Mouse (Mus musculus): Measurements from ENCODE around the gene Chrnb4. TPM values are rescaled to one million over a fixed set of nuclear protein-coding genes. Genes with fewer than 3 reads are reported as not detected.

Gene Chrnb4
- polyA plus RNA-seq, 1 experiment from 2014 or later = 2.5 TPM

GRCm38 (mm10) chr9:55058067-55058466 lies 9.5 kb upstream of the Chrnb4 start:
- H3K9ac ChIP-seq (ENCODE audit: low read length) = no peak overlapping the region
- WGBS = 95% methylated on average over 4 of the region's 4 CpGs
- no peak overlapping the region for H3K27ac ChIP-seq (ENCODE audit: low read depth, low read length)
- H3K27me3 ChIP-seq (ENCODE audit: control insufficient read depth, insufficient read depth, low read length) = no peaks in the 10 kb centered on the region
- H3K4me2 ChIP-seq = no peak overlapping the region
- no peaks in the 10 kb centered on the region for H3K9me3 ChIP-seq (ENCODE audit: control insufficient read depth, low read length)
- no peak for DNase-seq (ENCODE audit: low spot score, missing footprints)
- H3K4me1 ChIP-seq (ENCODE audit: control insufficient read depth, insufficient read depth, low read length) = no peaks in the 10 kb centered on the region
- no peak for ATAC-seq (ENCODE audit: low FRiP score)
- no peaks in the 10 kb centered on the region for H3K36me3 ChIP-seq (ENCODE audit: control insufficient read depth, insufficient read depth, low read length)
- no peak overlapping the region for H3K4me3 ChIP-seq (ENCODE audit: low read depth, low read length)

- no peak overlapping the region for H3K4me3 ChIP-seq (ENCODE audit: low read depth, low read length)
- no peaks in the 10 kb centered on the region for H3K27me3 ChIP-seq (ENCODE audit: control insufficient read depth, insufficient read depth, low read length)
- H3K36me3 ChIP-seq (ENCODE audit: control insufficient read depth, insufficient read depth, low read length) = no peaks in the 10 kb centered on the region
- H3K9me3 ChIP-seq (ENCODE audit: control insufficient read depth, low read length) = no peaks in the 10 kb centered on the region
- DNase-seq (ENCODE audit: low spot score, missing footprints) = no peak
- 74% methylated on average over 2 of the region's 2 CpGs for WGBS
- no peaks in the 10 kb centered on the region for H3K4me1 ChIP-seq (ENCODE audit: control insufficient read depth, insufficient read depth, low read length)
- no peak overlapping the region for H3K9ac ChIP-seq (ENCODE audit: low read length)
- no peak overlapping the region for H3K27ac ChIP-seq (ENCODE audit: low read depth, low read length)
- H3K4me2 ChIP-seq = no peak overlapping the region
- ATAC-seq (ENCODE audit: low FRiP score) = no peak
Measured at GRCm38 (mm10) chr9:55055386-55055930, 6.9 kb upstream of the Chrnb4 start.

DNA sequence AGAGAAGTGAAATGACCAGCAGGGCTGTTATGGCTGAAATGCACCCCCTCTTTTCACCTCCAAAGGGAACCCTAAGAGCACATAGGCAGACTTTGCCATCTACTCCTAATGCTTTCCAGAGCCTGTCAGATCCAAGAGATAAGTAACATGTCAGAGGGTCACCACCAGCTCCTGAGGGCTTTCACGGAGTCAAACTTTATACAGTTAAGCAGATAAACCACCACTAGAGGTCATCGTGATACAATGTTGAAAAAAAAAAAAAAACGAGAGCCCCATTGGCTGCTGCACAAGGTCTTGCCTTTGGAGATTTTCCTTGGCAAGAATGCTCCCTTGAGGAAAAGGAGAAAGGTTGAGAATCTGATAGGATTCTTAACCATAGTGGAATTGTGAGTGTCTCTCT lies 1.8 kb downstream of the Chrnb4 start:
- 0% methylated on average over 3 of the region's 3 CpGs for WGBS
- H3K4me3 ChIP-seq (ENCODE audit: low read depth, low read length) = no peak overlapping the region

GRCm38 (mm10) chr9:55045001-55045400 lies 3.6 kb downstream of the Chrnb4 start:
- ATAC-seq (ENCODE audit: low FRiP score) = no peak

More for the DNA sequence above, 1.8 kb downstream of the Chrnb4 start:
- H3K9me3 ChIP-seq (ENCODE audit: control insufficient read depth, low read length) = no peaks in the 10 kb centered on the region
- 0 out of 2 replicates have a peak, but pooled peaks cover 3% of the 10 kb centered on the region for H3K4me1 ChIP-seq (ENCODE audit: control insufficient read depth, insufficient read depth, low read length)
- DNase-seq (ENCODE audit: low spot score, missing footprints) (peak; percentile 83), ATAC-seq (ENCODE audit: low FRiP score) (no peak)
- no peak overlapping the region for H3K4me2 ChIP-seq
- H3K36me3 ChIP-seq (ENCODE audit: control insufficient read depth, insufficient read depth, low read length) = no peaks in the 10 kb centered on the region
- H3K27me3 ChIP-seq (ENCODE audit: control insufficient read depth, insufficient read depth, low read length) = no peaks in the 10 kb centered on the region; the same call in 1 of the 2 replicates
- no peak overlapping the region for H3K9ac ChIP-seq (ENCODE audit: low read length)
- H3K27ac ChIP-seq (ENCODE audit: low read depth, low read length) = no peak overlapping the region

GRCm38 (mm10) chr9:55043688-55044087 lies 4.9 kb downstream of the Chrnb4 start:
- no peak for ATAC-seq (ENCODE audit: low FRiP score)
- no peak overlapping the region for H3K27ac ChIP-seq (ENCODE audit: low read depth, low read length)
- no peaks in the 10 kb centered on the region for H3K36me3 ChIP-seq (ENCODE audit: control insufficient read depth, insufficient read depth, low read length)
- 0 out of 2 replicates have a peak, but pooled peaks cover 3% of the 10 kb centered on the region for H3K4me1 ChIP-seq (ENCODE audit: control insufficient read depth, insufficient read depth, low read length)
- no peaks in the 10 kb centered on the region; the same call in 1 of the 2 replicates for H3K27me3 ChIP-seq (ENCODE audit: control insufficient read depth, insufficient read depth, low read length)
- peak; percentile 85 for DNase-seq (ENCODE audit: low spot score, missing footprints)
- H3K9me3 ChIP-seq (ENCODE audit: control insufficient read depth, low read length) = no peaks in the 10 kb centered on the region
- H3K4me2 ChIP-seq = no peak overlapping the region
- no peak overlapping the region for H3K9ac ChIP-seq (ENCODE audit: low read length)
- H3K4me3 ChIP-seq (ENCODE audit: low read depth, low read length) = no peak overlapping the region
- WGBS = 17% methylated on average over 8 of the region's 8 CpGs

More at GRCm38 (mm10) chr9:55045001-55045400, 3.6 kb downstream of the Chrnb4 start:
- Histone ChIP-seq H3K36me3 (ENCODE audit: control insufficient read depth, insufficient read depth, low read length) (no peaks in the 10 kb centered on the region), H3K9me3 (ENCODE audit: control insufficient read depth, low read length) (no peaks in the 10 kb centered on the region), H3K9ac (ENCODE audit: low read length) (no peak overlapping the region), H3K4me1 (ENCODE audit: control insufficient read depth, insufficient read depth, low read length) (0 out of 2 replicates have a peak, but pooled peaks cover 3% of the 10 kb centered on the region), H3K27me3 (ENCODE audit: control insufficient read depth, insufficient read depth, low read length) (no peaks in the 10 kb centered on the region; the same call in 1 of the 2 replicates), H3K4me2 (no peak overlapping the region), H3K4me3 (ENCODE audit: low read depth, low read length) (no peak overlapping the region), H3K27ac (ENCODE audit: low read depth, low read length) (no peak overlapping the region)
- 86% methylated on average over 2 of the region's 2 CpGs for WGBS
- DNase-seq (ENCODE audit: low spot score, missing footprints) = no peak

GRCm38 (mm10) chr9:55041389-55041788 lies 7.2 kb downstream of the Chrnb4 start:
- ATAC-seq (ENCODE audit: low FRiP score) (no peak), DNase-seq (ENCODE audit: low spot score, missing footprints) (no peak)
- Histone ChIP-seq H3K9me3 (ENCODE audit: control insufficient read depth, low read length) (no peaks in the 10 kb centered on the region), H3K9ac (ENCODE audit: low read length) (no peak overlapping the region), H3K36me3 (ENCODE audit: control insufficient read depth, insufficient read depth, low read length) (no peaks in the 10 kb centered on the region), H3K4me1 (ENCODE audit: control insufficient read depth, insufficient read depth, low read length) (0 out of 2 replicates have a peak, but pooled peaks cover 3% of the 10 kb centered on the region), H3K27ac (ENCODE audit: low read depth, low read length) (no peak overlapping the region), H3K4me3 (ENCODE audit: low read depth, low read length) (no peak overlapping the region), H3K27me3 (ENCODE audit: control insufficient read depth, insufficient read depth, low read length) (no peaks in the 10 kb centered on the region), H3K4me2 (no peak overlapping the region)
- 76% methylated on average over 2 of the region's 2 CpGs for WGBS

DNA sequence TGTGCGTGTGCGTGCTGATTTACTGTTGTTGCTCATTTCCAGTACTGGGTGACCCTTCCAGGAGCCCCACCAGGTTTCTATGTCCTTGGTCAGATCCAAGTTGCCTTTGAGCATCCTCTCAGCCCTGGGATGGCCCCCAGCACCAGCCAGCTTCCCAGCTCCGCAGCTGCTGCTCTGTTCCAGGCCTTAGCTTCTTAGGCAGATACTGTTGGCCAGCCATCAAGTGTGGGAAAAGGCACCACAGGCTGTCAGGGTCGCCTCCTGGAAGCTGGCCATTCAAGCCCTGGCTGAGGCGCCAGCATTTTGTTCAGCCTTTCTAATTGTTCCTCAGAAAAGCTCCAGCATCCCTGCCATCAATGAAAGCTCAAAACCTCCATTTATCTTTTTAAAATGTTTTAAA lies 8.6 kb downstream of the Chrnb4 start:
- Histone ChIP-seq H3K27me3 (ENCODE audit: control insufficient read depth, insufficient read depth, low read length) (no peaks in the 10 kb centered on the region), H3K36me3 (ENCODE audit: control insufficient read depth, insufficient read depth, low read length) (no peaks in the 10 kb centered on the region), H3K27ac (ENCODE audit: low read depth, low read length) (no peak overlapping the region), H3K9me3 (ENCODE audit: control insufficient read depth, low read length) (no peaks in the 10 kb centered on the region), H3K4me1 (ENCODE audit: control insufficient read depth, insufficient read depth, low read length) (0 out of 2 replicates have a peak, but pooled peaks cover 3% of the 10 kb centered on the region), H3K4me3 (ENCODE audit: low read depth, low read length) (no peak overlapping the region), H3K9ac (ENCODE audit: low read length) (no peak overlapping the region), H3K4me2 (no peak overlapping the region)
- DNase-seq (ENCODE audit: low spot score, missing footprints) (no peak), ATAC-seq (ENCODE audit: low FRiP score) (no peak)
- 80% methylated on average over 5 of the region's 5 CpGs for WGBS

GRCm38 (mm10) chr9:55038948-55039347 lies 9.6 kb downstream of the Chrnb4 start:
- Histone ChIP-seq H3K4me2 (no peak overlapping the region), H3K4me1 (ENCODE audit: control insufficient read depth, insufficient read depth, low read length) (0 out of 2 replicates have a peak, but pooled peaks cover 3% of the 10 kb centered on the region), H3K4me3 (ENCODE audit: low read depth, low read length) (no peak overlapping the region), H3K36me3 (ENCODE audit: control insufficient read depth, insufficient read depth, low read length) (no peaks in the 10 kb centered on the region), H3K27ac (ENCODE audit: low read depth, low read length) (no peak overlapping the region), H3K9me3 (ENCODE audit: control insufficient read depth, low read length) (no peaks in the 10 kb centered on the region), H3K27me3 (ENCODE audit: control insufficient read depth, insufficient read depth, low read length) (no peaks in the 10 kb centered on the region), H3K9ac (ENCODE audit: low read length) (no peak overlapping the region)
- DNase-seq (ENCODE audit: low spot score, missing footprints) (no peak), ATAC-seq (ENCODE audit: low FRiP score) (no peak)
- 82% methylated on average over 8 of the region's 8 CpGs for WGBS

GRCm38 (mm10) chr9:55031435-55032167 lies 17.0 kb downstream of the Chrnb4 start:
- Histone ChIP-seq H3K4me1 (ENCODE audit: control insufficient read depth, insufficient read depth, low read length) (peaks cover 15% of the 10 kb centered on the region), H3K27ac (ENCODE audit: low read depth, low read length) (no peak overlapping the region), H3K4me2 (no peak overlapping the region), H3K36me3 (ENCODE audit: control insufficient read depth, insufficient read depth, low read length) (no peaks in the 10 kb centered on the region), H3K27me3 (ENCODE audit: control insufficient read depth, insufficient read depth, low read length) (peaks cover 7% of the 10 kb centered on the region), H3K9ac (ENCODE audit: low read length) (no peak overlapping the region), H3K4me3 (ENCODE audit: low read depth, low read length) (no peak overlapping the region), H3K9me3 (ENCODE audit: control insufficient read depth, low read length) (no peaks in the 10 kb centered on the region)
- DNase-seq (ENCODE audit: low spot score, missing footprints) (peak; percentile 89), ATAC-seq (ENCODE audit: low FRiP score) (peak; percentile 81)
- 34% methylated on average over 6 of the region's 6 CpGs for WGBS

Measured in midbrain, embryonic 11.5 days (tissue).